Comparison of ENCODE assay signal across 10 mouse cellular contexts in the genomic region with DNA sequence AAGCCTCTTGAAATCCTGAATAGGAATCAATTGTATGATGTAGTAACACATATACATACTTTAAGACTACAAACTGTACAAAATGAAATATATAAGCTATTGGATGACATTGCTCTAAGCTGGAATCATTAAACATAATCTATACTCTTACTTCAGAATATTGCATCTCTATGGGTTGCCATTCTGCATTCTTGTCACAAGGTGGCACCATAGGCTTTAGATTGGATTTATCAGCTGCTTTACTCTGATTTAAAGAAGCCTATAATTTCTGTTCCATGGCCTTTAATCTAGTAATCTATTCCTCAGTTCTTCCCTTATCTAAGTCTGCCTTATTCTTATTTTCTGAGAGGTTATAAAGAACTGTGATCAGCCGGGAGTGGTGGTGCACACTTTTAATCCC. TPM values are rescaled to one million over a fixed set of nuclear protein-coding genes. Genes with fewer than 3 reads are reported as not detected.
DNase-seq lines count a peak whose midpoint lies in the region; ATAC-seq and TF ChIP-seq lines count a peak whose summit lies in the region.
"Had no signal": no experiment of that assay in that cellular context is flagged by ENCODE, and none has a peak within 500 bp of the region (broad histone marks: within the 10 kb centered on the region; RNA-seq: fewer than 3 reads in every experiment).

No protein-coding gene starts in this region.

- H3K4me1 ChIP-seq in hindbrain, postnatal 0 days (ENCODE audit: insufficient read depth, low read length): no peaks in the 10 kb centered on the region
- peaks cover 2% of the 10 kb centered on the region; the same call in 1 of the 2 replicates for H3K4me1 ChIP-seq in hindbrain, embryonic 12.5 days
- H3K4me1 ChIP-seq in G1E (ENCODE audit: insufficient read depth, low read depth, low read length): no peaks in the 10 kb centered on the region
- no peaks in the 10 kb centered on the region for H3K4me1 ChIP-seq in neural tube, embryonic 15.5 days

- no peaks in the 10 kb centered on the region for H3K36me3 ChIP-seq in hindbrain, postnatal 0 days (ENCODE audit: insufficient read depth, low read length)
- no peaks in the 10 kb centered on the region for H3K36me3 ChIP-seq in hindbrain, embryonic 12.5 days
- no peaks in the 10 kb centered on the region for H3K36me3 ChIP-seq in G1E (replicated peaks)
- H3K36me3 ChIP-seq in neural tube, embryonic 15.5 days: no peaks in the 10 kb centered on the region

- H3K9ac ChIP-seq in hindbrain, postnatal 0 days (replicated peaks; ENCODE audit: low read length): no peak overlapping the region
- no peak overlapping the region for H3K9ac ChIP-seq in hindbrain, embryonic 12.5 days
- no peak overlapping the region for H3K9ac ChIP-seq in neural tube, embryonic 15.5 days (replicated peaks)

- H3K4me3 ChIP-seq in hindbrain, postnatal 0 days (ENCODE audit: low read length): no peak overlapping the region
- H3K4me3 ChIP-seq in hindbrain, embryonic 12.5 days: no peak overlapping the region
- no peak overlapping the region for H3K4me3 ChIP-seq in G1E (ENCODE audit: low read depth, low read length)
- no peak overlapping the region for H3K4me3 ChIP-seq in neural tube, embryonic 15.5 days (replicated peaks)
- H3K4me3 ChIP-seq: erythroblast, embryonic 14.5 days had no signal

- peak; percentile 50 for DNase-seq in hindbrain, postnatal 0 days (ENCODE audit: low spot score)
- DNase-seq in 416B (ENCODE audit: low read depth): peak; percentile 69
- DNase-seq in G1E (ENCODE audit: low spot score): no peak
- peak; percentile 19 to 56 for DNase-seq in kidney, postnatal 36 days
- DNase-seq in layer of hippocampus, adult 9-10 months (ENCODE audit: low spot score): no peak
- DNase-seq in frontal cortex, postnatal 25 days (ENCODE audit: low spot score in 2 of 2): no peak
- DNase-seq: adrenal gland, postnatal 36 days had no signal

- no peaks in the 10 kb centered on the region for H3K27me3 ChIP-seq in hindbrain, postnatal 0 days (ENCODE audit: insufficient read depth, low read length)
- no peaks in the 10 kb centered on the region for H3K27me3 ChIP-seq in hindbrain, embryonic 12.5 days
- H3K27me3 ChIP-seq in G1E (ENCODE audit: insufficient read depth, low read length): 0 out of 2 replicates have a peak, but pooled peaks cover 2% of the 10 kb centered on the region
- H3K27me3 ChIP-seq in neural tube, embryonic 15.5 days (replicated peaks): no peaks in the 10 kb centered on the region

- H3K4me2 ChIP-seq in hindbrain, postnatal 0 days (ENCODE audit: low read depth, low read length): no peak overlapping the region
- H3K4me2 ChIP-seq in hindbrain, embryonic 12.5 days (replicated peaks): no peak overlapping the region
- H3K4me2 ChIP-seq in neural tube, embryonic 15.5 days: no peak overlapping the region

- no peak for ATAC-seq in hindbrain, postnatal 0 days
- no peak for ATAC-seq in hindbrain, embryonic 12.5 days (ENCODE audit: low FRiP score)
- ATAC-seq in G1E (ENCODE audit: extremely low read depth, insufficient number of reproducible peaks, low FRiP score, poor library complexity, severe bottlenecking): no peak
- no peak for ATAC-seq in neural tube, embryonic 15.5 days (ENCODE audit: low FRiP score)

- no peak overlapping the region for H3K27ac ChIP-seq in hindbrain, postnatal 0 days
- no peak overlapping the region for H3K27ac ChIP-seq in hindbrain, embryonic 12.5 days
- no peak overlapping the region for H3K27ac ChIP-seq in neural tube, embryonic 15.5 days (replicated peaks)

- no peaks in the 10 kb centered on the region for H3K9me3 ChIP-seq in hindbrain, postnatal 0 days (ENCODE audit: low read length)
- no peaks in the 10 kb centered on the region for H3K9me3 ChIP-seq in hindbrain, embryonic 12.5 days (replicated peaks)
- H3K9me3 ChIP-seq in G1E (replicated peaks): no peaks in the 10 kb centered on the region
- no peaks in the 10 kb centered on the region for H3K9me3 ChIP-seq in neural tube, embryonic 15.5 days (replicated peaks)

- peak; percentile 62 for TF ChIP-seq CTCF in hindbrain, postnatal 0 days (IDR thresholded peaks at IDR 0.05; ENCODE audit: low read depth)
- TF ChIP-seq CTCF in G1E (IDR thresholded peaks at IDR 0.05; ENCODE audit: low read depth, low read length): 0 out of 2 replicates have a peak, but pooled peaks have one; percentile 30

- 92% methylated on average over 1 of the region's 1 CpGs for WGBS in hindbrain, postnatal 0 days
- 87% methylated on average over 1 of the region's 1 CpGs for WGBS in hindbrain, embryonic 12.5 days
- WGBS in neural tube, embryonic 15.5 days: 96% methylated on average over 1 of the region's 1 CpGs

RNA-seq across cellular contexts. Expression of a gene that starts 18.7 kb away (rescaled TPM):
- total RNA-seq in hindbrain, postnatal 0 days (2014; rRNA removed): 181 and 188 TPM in 2 replicates
- polyA plus RNA-seq in hindbrain, postnatal 0 days (2015; fragmentation: Nextera tagmentation; extraction: Ambion mirVana): 1,457 and 1,531 TPM in 2 replicates
- 1,318 and 1,416 TPM in 2 replicates for polyA plus RNA-seq in hindbrain, embryonic 12.5 days (2016; fragmentation: Nextera tagmentation; extraction: Ambion mirVana)
- total RNA-seq in G1E (2014; fragmentation: Nextera tagmentation) (1,033 and 1,159 TPM in 2 replicates), G1E (2017) (118 and 219 TPM in 2 replicates)
- polyA plus RNA-seq in G1E (2012): 489 and 577 TPM in 2 replicates
- polyA plus RNA-seq in neural tube, embryonic 15.5 days (2015; fragmentation: Nextera tagmentation; extraction: Ambion mirVana): 1,285 and 1,371 TPM in 2 replicates

RNA-seq across cellular contexts. Expression of a gene that starts 34.9 kb away (rescaled TPM):
- total RNA-seq in hindbrain, postnatal 0 days (2014; rRNA removed): 83.3 and 111 TPM in 2 replicates
- polyA plus RNA-seq in hindbrain, postnatal 0 days (2015; fragmentation: Nextera tagmentation; extraction: Ambion mirVana): 82.3 and 82.5 TPM in 2 replicates
- polyA plus RNA-seq in hindbrain, embryonic 12.5 days (2016; fragmentation: Nextera tagmentation; extraction: Ambion mirVana): 136 and 138 TPM in 2 replicates
- total RNA-seq in G1E (2014; fragmentation: Nextera tagmentation) (44.1 and 45.6 TPM in 2 replicates), G1E (2017) (52.5 and 61.2 TPM in 2 replicates)
- polyA plus RNA-seq in G1E (2012): 98.0 and 129 TPM in 2 replicates
- 102 and 107 TPM in 2 replicates for polyA plus RNA-seq in neural tube, embryonic 15.5 days (2015; fragmentation: Nextera tagmentation; extraction: Ambion mirVana)

Comparison
In these comparisons a context has a peak if more than half of its experiments do, and no peak if none do; other contexts are left out.
1. DNase-seq: peak in hindbrain, postnatal 0 days (single experiment), 416B (single experiment) and kidney, postnatal 36 days (2 of 2); none in G1E (single experiment), layer of hippocampus, adult 9-10 months (single experiment) and frontal cortex, postnatal 25 days (0 of 2).